Mouse (Mus musculus) kidney, adult 2 months (tissue): ENCODE results near the gene Batf.

Experiments used
- CTCF ChIP-seq: fragments of 200-500 bp; conservative IDR thresholded peaks from 2 replicates; pipeline ENCODE4 v1.5.1; 2011; ENCODE audit warnings: low read depth, mild to moderate bottlenecking, control low read depth, low read length, moderate library complexity, mixed read lengths; ENCODE audit not compliant: insufficient read depth, insufficient read length
- POLR2A ChIP-seq: fragments of 200-500 bp; IDR thresholded peaks from one replicate; pipeline ENCODE4 v1.6.1; 2011; ENCODE audit warnings: low read depth, low read length, control low read depth

GRCm38 (mm10) chr12:85687846-85688245 is 1.4 kb downstream of the Batf start:
- TF ChIP-seq POLR2A: no peak
- TF ChIP-seq CTCF: no peak; the same call in 1 of the 2 replicates
